Mouse (Mus musculus) midbrain, postnatal 0 days (tissue): Measurements from ENCODE around the gene Gimd1. TPM values are rescaled to one million over a fixed set of nuclear protein-coding genes. Genes with fewer than 3 reads are reported as not detected.

Experiments
- ATAC-seq: fragments of 200-750 bp; cut with Nextera tagmentation; 2 replicates; pipeline ENCODE4 v1.8.0; 2017; ENCODE audit warnings: moderate number of reproducible peaks, mild to moderate bottlenecking, moderate TSS enrichment, moderate library complexity; ENCODE audit not compliant: low FRiP score
- DNase-seq: peaks from one replicate; pipeline ENCODE4 v3.0.0-alpha.2; 2015; ENCODE audit warnings: low spot score
- H3K27ac ChIP-seq: fragments of 300-500 bp; sonication (generic); 2 replicates; pipeline ENCODE4 v1.5.1; 2014; ENCODE audit warnings: low read depth, mild to moderate bottlenecking, low read length, mixed read lengths
- H3K27me3 ChIP-seq: fragments of 300-500 bp; sonication (generic); 2 replicates; pipeline ENCODE4 v1.6.1; 2014; ENCODE audit warnings: low read length, control low read depth, mixed read lengths; ENCODE audit not compliant: insufficient read depth
- H3K36me3 ChIP-seq: fragments of 300-500 bp; sonication (generic); 2 replicates; pipeline ENCODE4 v1.6.1; 2014; ENCODE audit warnings: low read length, control low read depth, mixed read lengths; ENCODE audit not compliant: insufficient read depth
- H3K4me1 ChIP-seq: fragments of 300-500 bp; sonication (generic); 2 replicates; pipeline ENCODE4 v1.6.1; 2014; ENCODE audit warnings: mild to moderate bottlenecking, control low read depth, antibody characterized with exemption, low read length, mixed read lengths; ENCODE audit not compliant: insufficient read depth
- H3K4me2 ChIP-seq: fragments of 300-500 bp; sonication (generic); 2 replicates; pipeline ENCODE4 v1.6.1; 2014; ENCODE audit warnings: low read depth, mild to moderate bottlenecking, low read length, mixed read lengths; ENCODE audit not compliant: poor library complexity, severe bottlenecking
- H3K4me3 ChIP-seq: fragments of 300-500 bp; sonication (generic); 2 replicates; pipeline ENCODE4 v1.5.1; 2014; ENCODE audit warnings: low read depth, mild to moderate bottlenecking, low read length, moderate library complexity
- H3K9ac ChIP-seq: fragments of 300-500 bp; sonication (generic); replicated peaks from 2 replicates; pipeline ENCODE4 v1.6.1; 2014; ENCODE audit warnings: mild to moderate bottlenecking, low read length, moderate library complexity, mixed read lengths; ENCODE audit not compliant: poor library complexity, severe bottlenecking
- H3K9me3 ChIP-seq: fragments of 300-500 bp; sonication (generic); 2 replicates; pipeline ENCODE4 v1.6.1; 2016; ENCODE audit warnings: low read length, control low read depth
- CTCF ChIP-seq: IDR thresholded peaks from 2 replicates; pipeline ENCODE4 v1.5.1; 2016; ENCODE audit warnings: antibody characterized with exemption, mild to moderate bottlenecking
- WGBS: fragments of 180-500 bp; shearing (Covaris S2); extraction: QIAGEN DNeasy Blood & Tissue Kit; methylation state at CpG from one replicate; pipeline ENCODE4 v1.1.7; 2014; 5-methylcytosine and 5-hydroxymethylcytosine counted together
- polyA plus RNA-seq: library from polyadenylated mRNA; unstranded; fragments of >200 nt; fragmentation: Nextera tagmentation; extraction: Ambion mirVana; gene quantifications from 2 replicates; pipeline ENCODE4 v1.2.1, GENCODE M21; 2015
- total RNA-seq: library from RNA; depleted of rRNA; stranded (reverse); fragments of >200 nt; gene quantifications from 2 replicates; pipeline ENCODE4 v1.2.3, GENCODE M21; 2014; rRNA removed

The Gimd1 gene
- total and polyA plus RNA-seq, 2 experiments from 2014 or later: not detected

DNA sequence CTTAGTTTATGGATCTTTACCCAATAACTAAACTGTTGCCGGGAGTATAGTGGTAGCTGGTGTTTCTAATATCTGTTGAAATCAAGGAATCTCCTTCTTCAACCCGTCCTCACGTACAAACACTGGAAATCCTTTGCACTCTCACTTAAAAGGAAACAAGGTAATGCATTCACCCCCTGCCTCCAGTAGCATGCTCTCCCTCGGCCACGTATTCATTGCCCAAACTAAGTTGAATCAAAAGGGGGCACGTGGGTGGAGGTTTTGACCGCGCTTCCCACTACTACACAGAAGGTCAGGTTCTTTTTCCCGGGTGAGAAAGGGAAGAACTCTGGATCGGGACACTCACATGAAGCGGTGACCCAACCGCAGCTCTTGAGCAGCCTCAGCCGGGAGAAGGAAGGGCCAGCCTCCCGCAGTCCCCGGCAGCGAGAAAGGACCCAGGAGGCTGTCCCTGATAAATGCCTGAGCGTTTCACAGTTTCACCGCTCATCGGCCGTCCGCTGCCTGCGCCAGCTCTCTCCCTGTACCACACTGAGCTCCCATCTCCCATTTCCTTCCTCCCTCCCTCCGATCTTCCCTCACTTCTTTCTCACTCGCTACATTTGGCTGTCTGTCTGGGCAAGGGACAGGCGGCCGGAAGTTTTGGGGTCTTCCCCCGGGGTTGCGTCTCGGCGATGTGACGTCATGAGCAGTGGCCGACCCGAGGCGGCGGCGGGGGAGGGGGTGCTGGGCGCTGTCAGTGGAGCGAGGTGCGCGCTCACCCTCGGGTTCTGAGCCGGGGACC is 54.0 kb downstream of the Gimd1 start, which contains the start of gene Tbck:
Gene Tbck, plus strand, starts transcription at position 698 of the 784 bp plus-strand sequence.
- ATAC-seq: peak; percentile 98

DNA sequence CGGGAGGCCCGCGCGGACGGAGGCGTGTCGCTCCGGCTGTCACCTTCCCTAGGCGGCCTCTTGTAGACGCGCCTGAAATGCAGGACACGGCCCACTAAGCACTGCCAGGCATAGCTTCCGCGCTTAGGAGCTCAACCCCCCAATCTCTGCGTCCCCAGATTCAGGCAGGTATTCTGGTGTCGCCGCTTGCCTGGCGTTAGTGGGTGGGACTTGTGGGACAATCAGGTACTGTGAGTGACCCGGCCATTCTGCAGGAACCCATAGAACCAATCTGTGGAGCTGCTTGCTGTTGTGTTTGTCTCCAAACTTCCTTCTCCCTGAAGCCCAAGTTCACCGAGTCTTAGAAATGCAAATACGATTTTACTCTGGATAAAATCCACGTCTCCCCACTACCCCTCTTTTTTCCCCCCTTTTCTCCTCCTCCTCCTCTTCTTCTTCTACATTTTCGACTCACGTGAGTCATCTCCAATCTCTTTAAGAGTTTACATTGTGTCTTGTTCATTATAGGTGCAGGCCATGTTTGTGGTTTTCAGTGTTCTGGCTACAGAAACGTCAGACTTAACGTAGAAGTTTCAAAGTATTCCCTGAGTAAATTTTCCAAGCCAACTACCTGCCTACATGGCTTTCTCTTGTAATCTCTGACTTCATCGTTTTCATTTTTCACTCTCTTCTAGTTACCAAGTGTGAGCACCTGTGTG is 54.8 kb downstream of the Gimd1 start, which contains the start of gene Aimp1:
Gene Aimp1, minus strand, starts transcription at position 140 of the 698 bp plus-strand sequence.
- 2% methylated on average over 27 of the region's 27 CpGs for WGBS
- ATAC-seq (peak; percentile 77; the same call in 1 of the 2 replicates), DNase-seq (no peak)
- H3K4me3 ChIP-seq: peak within 1 kb of the TSS; percentile 55
- no peaks in the 10 kb centered on the region for H3K27me3 ChIP-seq
- no peak for TF ChIP-seq CTCF
- peak within 1 kb of the TSS; percentile 73 for H3K9ac ChIP-seq
- H3K27ac ChIP-seq: peak within 1 kb of the TSS; percentile 86
- H3K4me2 ChIP-seq: peak within 1 kb of the TSS; percentile 76
- H3K9me3 ChIP-seq: no peaks in the 10 kb centered on the region
- peaks cover 4% of the 10 kb centered on the region; the same call in 1 of the 2 replicates for H3K36me3 ChIP-seq
- no peaks in the 10 kb centered on the region; the same call in 1 of the 2 replicates for H3K4me1 ChIP-seq

More for the DNA sequence above, 54.0 kb downstream of the Gimd1 start, which contains the start of gene Tbck:
- WGBS: under 1% methylated on average over 42 of the region's 42 CpGs
- Histone ChIP-seq H3K4me2 (peak within 1 kb of the TSS; percentile 76), H3K9ac (peak within 1 kb of the TSS; percentile 73), H3K27ac (peak within 1 kb of the TSS; percentile 86), H3K36me3 (peaks cover 4% of the 10 kb centered on the region; the same call in 1 of the 2 replicates), H3K4me3 (peak within 1 kb of the TSS; percentile 55), H3K4me1 (no peaks in the 10 kb centered on the region; the same call in 1 of the 2 replicates), H3K9me3 (no peaks in the 10 kb centered on the region), H3K27me3 (no peaks in the 10 kb centered on the region)
- no peak for TF ChIP-seq CTCF
- peak; percentile 93 for DNase-seq

Other genes starting within 250 kb of the Gimd1 start
- 43.5 and 45.6 TPM in 2 replicates for gene Tbck, start 54.3 kb downstream of the Gimd1 start, total RNA-seq
- 31.0 and 33.2 TPM in 2 replicates for gene Tbck, start 54.3 kb downstream of the Gimd1 start, polyA plus RNA-seq
- 32.1 and 45.5 TPM in 2 replicates for gene Aimp1, start 54.5 kb downstream of the Gimd1 start, total RNA-seq
- gene Aimp1, start 54.5 kb downstream of the Gimd1 start, polyA plus RNA-seq: 63.2 and 67.2 TPM in 2 replicates